8 mouse cellular contexts compared by ENCODE assay signal in the genomic region with DNA sequence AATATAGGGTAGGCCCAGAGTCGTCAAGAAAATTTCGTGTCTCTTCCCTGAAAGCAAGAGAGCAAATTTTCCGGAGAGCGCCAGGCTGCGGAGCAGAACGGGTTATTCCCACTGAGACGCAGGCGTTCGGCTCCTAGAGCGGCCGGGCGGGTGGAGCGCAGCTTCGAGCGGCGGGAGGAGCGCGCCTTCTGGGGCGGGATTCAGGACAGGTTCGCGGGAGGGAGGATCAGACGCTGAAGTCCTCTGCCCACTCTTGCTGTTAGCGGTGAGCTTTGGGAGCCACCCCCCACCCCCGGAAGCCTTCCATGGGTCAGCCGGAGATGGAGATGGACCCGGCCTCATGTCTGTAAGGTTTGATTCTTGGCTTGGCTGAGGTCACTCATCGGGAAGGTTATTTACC. TPM values are rescaled to one million over a fixed set of nuclear protein-coding genes. Genes with fewer than 3 reads are reported as not detected.
DNase-seq lines count a peak whose midpoint lies in the region; ATAC-seq and TF ChIP-seq lines count a peak whose summit lies in the region.

No protein-coding gene starts in this region.

- H3K4me1 ChIP-seq in embryonic fibroblast, embryonic 13.5 days (ENCODE audit: control insufficient read depth, insufficient read depth, low read length): no peaks in the 10 kb centered on the region
- H3K4me1 ChIP-seq in heart, embryonic 10.5 days: peaks cover 8% of the 10 kb centered on the region; the same call in 1 of the 2 replicates
- H3K4me1 ChIP-seq in limb, embryonic 14.5 days (ENCODE audit: control insufficient read depth, insufficient read depth, low read length): peaks cover 3% of the 10 kb centered on the region; the same call in 1 of the 2 replicates
- H3K4me1 ChIP-seq in midbrain, embryonic 14.5 days (ENCODE audit: control insufficient read depth, insufficient read depth, low read length): peaks cover 5% of the 10 kb centered on the region; the same call in 1 of the 2 replicates
- H3K4me1 ChIP-seq in stomach, embryonic 16.5 days (ENCODE audit: control insufficient read depth, insufficient read depth, low read length): peaks cover 5% of the 10 kb centered on the region; the same call in 1 of the 2 replicates

- WGBS in heart, embryonic 10.5 days: under 1% methylated on average over 27 of the region's 27 CpGs
- under 1% methylated on average over 27 of the region's 27 CpGs for WGBS in limb, embryonic 14.5 days
- WGBS in midbrain, embryonic 14.5 days: under 1% methylated on average over 27 of the region's 27 CpGs
- under 1% methylated on average over 27 of the region's 27 CpGs for WGBS in stomach, embryonic 16.5 days

- no peak overlapping the region for H3K27ac ChIP-seq in embryonic fibroblast, embryonic 13.5 days (ENCODE audit: insufficient read depth, low read length)
- peak overlapping the region; percentile 83 for H3K27ac ChIP-seq in heart, embryonic 10.5 days
- H3K27ac ChIP-seq in limb, embryonic 14.5 days (replicated peaks; ENCODE audit: low read depth, low read length): no peak overlapping the region
- H3K27ac ChIP-seq in midbrain, embryonic 14.5 days (replicated peaks; ENCODE audit: low read depth, low read length): no peak overlapping the region
- no peak overlapping the region for H3K27ac ChIP-seq in stomach, embryonic 16.5 days (ENCODE audit: low read length)

- no peaks in the 10 kb centered on the region for H3K9me3 ChIP-seq in heart, embryonic 10.5 days
- no peaks in the 10 kb centered on the region for H3K9me3 ChIP-seq in limb, embryonic 14.5 days (ENCODE audit: control insufficient read depth, low read length)
- H3K9me3 ChIP-seq in midbrain, embryonic 14.5 days (ENCODE audit: control insufficient read depth, low read length): no peaks in the 10 kb centered on the region
- H3K9me3 ChIP-seq in stomach, embryonic 16.5 days (replicated peaks; ENCODE audit: control insufficient read depth, low read length): no peaks in the 10 kb centered on the region

- peak; percentile 81 for ATAC-seq in limb, embryonic 14.5 days (ENCODE audit: low FRiP score, low read depth)
- no peak; the same call in 1 of the 2 replicates for ATAC-seq in midbrain, embryonic 14.5 days (ENCODE audit: low FRiP score, low TSS enrichment)
- ATAC-seq in stomach, embryonic 16.5 days (ENCODE audit: insufficient read depth, low FRiP score): peak; percentile 87

- peak overlapping the region; percentile 60 for H3K9ac ChIP-seq in limb, embryonic 14.5 days (ENCODE audit: low read depth, low read length, severe bottlenecking)
- peak overlapping the region; percentile 66 for H3K9ac ChIP-seq in midbrain, embryonic 14.5 days (replicated peaks; ENCODE audit: low read length)
- H3K9ac ChIP-seq in stomach, embryonic 16.5 days (ENCODE audit: low read length): peak overlapping the region; percentile 78

- peak; percentile 71 for DNase-seq in cerebellum, adult 11 months
- no peak for DNase-seq in heart, embryonic 10.5 days (ENCODE audit: low spot score)
- DNase-seq in kidney, adult 9 months: peak; percentile 68
- peak; percentile 83 for DNase-seq in limb, embryonic 14.5 days (ENCODE audit: low spot score)
- DNase-seq in midbrain, embryonic 14.5 days: peak; percentile 90
- no peak for DNase-seq in T-cell, adult 2 months (ENCODE audit: low spot score)

- no peaks in the 10 kb centered on the region for H3K36me3 ChIP-seq in heart, embryonic 10.5 days
- H3K36me3 ChIP-seq in limb, embryonic 14.5 days (ENCODE audit: control insufficient read depth, insufficient read depth, low read length): no peaks in the 10 kb centered on the region
- no peaks in the 10 kb centered on the region for H3K36me3 ChIP-seq in midbrain, embryonic 14.5 days (ENCODE audit: control insufficient read depth, insufficient read depth, low read length)
- H3K36me3 ChIP-seq in stomach, embryonic 16.5 days (ENCODE audit: control insufficient read depth, insufficient read depth, low read length): no peaks in the 10 kb centered on the region

- H3K4me3 ChIP-seq in embryonic fibroblast, embryonic 13.5 days (ENCODE audit: insufficient read depth, low read length): peak overlapping the region; percentile 50
- H3K4me3 ChIP-seq in heart, embryonic 10.5 days: peak overlapping the region; percentile 70
- peak overlapping the region; percentile 47 for H3K4me3 ChIP-seq in limb, embryonic 14.5 days (replicated peaks; ENCODE audit: low read length)
- H3K4me3 ChIP-seq in midbrain, embryonic 14.5 days (replicated peaks; ENCODE audit: low read depth, low read length): peak overlapping the region; percentile 49
- peak overlapping the region; percentile 61 for H3K4me3 ChIP-seq in stomach, embryonic 16.5 days (replicated peaks; ENCODE audit: low read length)

- TF ChIP-seq CTCF in embryonic fibroblast, embryonic 13.5 days (IDR thresholded peaks at IDR 0.05; ENCODE audit: borderline replicate concordance, insufficient read depth, low read length): no peak

- no peaks in the 10 kb centered on the region for H3K27me3 ChIP-seq in heart, embryonic 10.5 days (ENCODE audit: insufficient read depth, poor library complexity, severe bottlenecking)
- no peaks in the 10 kb centered on the region for H3K27me3 ChIP-seq in limb, embryonic 14.5 days (ENCODE audit: control insufficient read depth, insufficient read depth, low read length)
- H3K27me3 ChIP-seq in midbrain, embryonic 14.5 days (ENCODE audit: control insufficient read depth, insufficient read depth, low read length): no peaks in the 10 kb centered on the region
- H3K27me3 ChIP-seq in stomach, embryonic 16.5 days (ENCODE audit: control insufficient read depth, insufficient read depth, low read length): no peaks in the 10 kb centered on the region

- peak; percentile 62 for TF ChIP-seq POLR2A in embryonic fibroblast, embryonic 13.5 days (IDR thresholded peaks at IDR 0.05; ENCODE audit: low read depth, low read length)
- no peak for TF ChIP-seq POLR2A in limb, embryonic 14.5 days (IDR thresholded peaks at IDR 0.05; ENCODE audit: borderline replicate concordance, extremely low read depth, insufficient read depth, insufficient read length)

- H3K4me2 ChIP-seq in limb, embryonic 14.5 days (replicated peaks; ENCODE audit: low read depth, low read length, severe bottlenecking): peak overlapping the region; percentile 65
- peak overlapping the region; percentile 61 for H3K4me2 ChIP-seq in midbrain, embryonic 14.5 days (ENCODE audit: low read length)
- peak overlapping the region; percentile 78 for H3K4me2 ChIP-seq in stomach, embryonic 16.5 days (ENCODE audit: low read depth, low read length)

RNA-seq across cellular contexts. Expression of a gene that starts 21.4 kb away (rescaled TPM):
- polyA plus RNA-seq in embryonic fibroblast, embryonic 13.5 days (2011; ENCODE audit: insufficient read length, low read depth, missing spikeins): 9.3 and 14.9 TPM in 2 replicates
- 13.0 and 13.8 TPM in 2 replicates for polyA plus RNA-seq in heart, embryonic 10.5 days (2016; fragmentation: Nextera tagmentation; extraction: Ambion mirVana)
- polyA plus RNA-seq in limb, embryonic 14.5 days (2012; rRNA removed): 23.8 and 24.5 TPM in 2 replicates
- polyA plus RNA-seq in limb, embryonic 14.5 days (2014; fragmentation: Nextera tagmentation; extraction: Ambion mirVana): 13.9 and 19.2 TPM in 2 replicates
- polyA plus RNA-seq in midbrain, embryonic 14.5 days (2014; fragmentation: Nextera tagmentation; extraction: Ambion mirVana): 22.4 and 31.6 TPM in 2 replicates
- 10.4 and 10.9 TPM in 2 replicates for polyA plus RNA-seq in stomach, embryonic 16.5 days (2015; fragmentation: Nextera tagmentation; extraction: Ambion mirVana)

RNA-seq across cellular contexts. Expression of a gene that starts 48.4 kb away (rescaled TPM):
- polyA plus RNA-seq in embryonic fibroblast, embryonic 13.5 days (2011; ENCODE audit: insufficient read length, low read depth, missing spikeins): 34.2 and 34.6 TPM in 2 replicates
- polyA plus RNA-seq in heart, embryonic 10.5 days (2016; fragmentation: Nextera tagmentation; extraction: Ambion mirVana): 37.5 and 46.3 TPM in 2 replicates
- polyA plus RNA-seq in limb, embryonic 14.5 days (2012; rRNA removed): 49.1 and 51.9 TPM in 2 replicates
- polyA plus RNA-seq in limb, embryonic 14.5 days (2014; fragmentation: Nextera tagmentation; extraction: Ambion mirVana): 42.5 and 49.5 TPM in 2 replicates
- 40.7 and 45.0 TPM in 2 replicates for polyA plus RNA-seq in midbrain, embryonic 14.5 days (2014; fragmentation: Nextera tagmentation; extraction: Ambion mirVana)
- polyA plus RNA-seq in stomach, embryonic 16.5 days (2015; fragmentation: Nextera tagmentation; extraction: Ambion mirVana): 41.6 and 41.7 TPM in 2 replicates

RNA-seq across cellular contexts. Expression of a gene that starts 48.6 kb away (rescaled TPM):
- polyA plus RNA-seq in embryonic fibroblast, embryonic 13.5 days (2011; ENCODE audit: insufficient read length, low read depth, missing spikeins): 1.5 and 3.6 TPM in 2 replicates
- polyA plus RNA-seq in heart, embryonic 10.5 days (2016; fragmentation: Nextera tagmentation; extraction: Ambion mirVana): 9.5 and 10.2 TPM in 2 replicates
- polyA plus RNA-seq in limb, embryonic 14.5 days (2012; rRNA removed): 9.7 and 10.6 TPM in 2 replicates
- 5.4 and 8.1 TPM in 2 replicates for polyA plus RNA-seq in limb, embryonic 14.5 days (2014; fragmentation: Nextera tagmentation; extraction: Ambion mirVana)
- 9.0 and 12.8 TPM in 2 replicates for polyA plus RNA-seq in midbrain, embryonic 14.5 days (2014; fragmentation: Nextera tagmentation; extraction: Ambion mirVana)
- 6.3 and 8.1 TPM in 2 replicates for polyA plus RNA-seq in stomach, embryonic 16.5 days (2015; fragmentation: Nextera tagmentation; extraction: Ambion mirVana)

Comparison
In these comparisons a context has a peak if more than half of its experiments do, and no peak if none do; other contexts are left out.
1. DNase-seq: peak in cerebellum, adult 11 months (single experiment), kidney, adult 9 months (single experiment), limb, embryonic 14.5 days (single experiment) and midbrain, embryonic 14.5 days (single experiment); none in heart, embryonic 10.5 days (single experiment) and T-cell, adult 2 months (single experiment).
2. Peak in every context shown above with its lines, with median percentiles within 50 percentile points of each other: H3K4me3 ChIP-seq, H3K4me2 ChIP-seq and H3K9ac ChIP-seq.